Mouse (Mus musculus): ENCODE results near the gene Cmc2. TPM values are rescaled to one million over a fixed set of nuclear protein-coding genes. Genes with fewer than 3 reads are reported as not detected.

The Cmc2 gene
- total RNA-seq, 4 experiments from 2014 or later, result 12.9 to 18.6 (median 16.0) TPM

GRCm38 (mm10) chr8:116921005-116921336 is 284 bp downstream of the Cmc2 start:
- DNase-seq (ENCODE audit: low spot score in 2 of 2), result no peak

- no peak for DNase-seq (ENCODE audit: low spot score in 2 of 2)
Observed at GRCm38 (mm10) chr8:116905836-116906235, 15.4 kb downstream of the Cmc2 start.

- DNase-seq (ENCODE audit: low spot score in 2 of 2), result no peak
Observed at GRCm38 (mm10) chr8:116905252-116905651, 16.0 kb downstream of the Cmc2 start.

- DNase-seq (ENCODE audit: low spot score in 2 of 2), result no peak
Observed at GRCm38 (mm10) chr8:116904736-116905135, 16.5 kb downstream of the Cmc2 start.

DNA sequence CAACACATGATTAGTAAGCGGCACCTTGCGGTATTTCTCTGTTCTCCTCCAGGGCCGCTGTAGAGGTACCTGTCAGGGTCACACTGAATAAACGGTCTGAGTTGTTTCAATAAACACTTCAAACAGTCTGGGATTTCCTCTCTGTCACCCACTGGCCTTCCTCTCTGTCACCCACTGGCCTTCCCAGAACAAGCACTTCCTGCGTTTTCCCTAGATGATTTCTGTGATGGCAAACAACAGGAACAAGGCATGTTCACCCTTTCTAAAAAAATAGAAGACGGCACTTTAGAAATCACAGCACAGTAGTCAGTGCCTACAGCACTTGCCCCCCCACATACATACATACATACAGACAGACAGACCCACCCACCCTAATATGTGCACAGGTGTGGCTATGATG is 25.7 kb downstream of the Cmc2 start:
- DNase-seq (ENCODE audit: low spot score in 2 of 2), result no peak

DNA sequence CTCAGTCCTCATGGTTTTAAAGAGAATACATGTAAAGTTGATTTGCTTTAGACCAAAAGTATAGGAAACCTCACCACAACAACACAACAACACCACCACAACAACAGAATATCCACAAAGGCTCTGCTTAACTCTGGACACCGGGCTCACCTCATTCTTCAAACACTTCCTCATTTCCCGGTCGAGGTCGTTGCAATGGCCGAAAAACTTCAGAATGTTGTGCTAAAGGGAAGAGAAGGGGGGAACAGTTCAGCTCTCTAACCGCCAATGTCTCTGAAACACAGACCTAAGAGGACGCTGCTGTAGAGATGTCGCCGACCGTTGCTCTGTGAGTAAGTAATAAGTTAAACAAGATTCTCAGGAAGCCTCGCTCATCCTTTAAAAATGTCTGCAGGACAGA is 27.3 kb downstream of the Cmc2 start:
- DNase-seq (ENCODE audit: low spot score in 2 of 2), result no peak

- DNase-seq (ENCODE audit: low spot score in 2 of 2), result no peak
Observed at GRCm38 (mm10) chr8:116892636-116893035, 28.6 kb downstream of the Cmc2 start.

DNA sequence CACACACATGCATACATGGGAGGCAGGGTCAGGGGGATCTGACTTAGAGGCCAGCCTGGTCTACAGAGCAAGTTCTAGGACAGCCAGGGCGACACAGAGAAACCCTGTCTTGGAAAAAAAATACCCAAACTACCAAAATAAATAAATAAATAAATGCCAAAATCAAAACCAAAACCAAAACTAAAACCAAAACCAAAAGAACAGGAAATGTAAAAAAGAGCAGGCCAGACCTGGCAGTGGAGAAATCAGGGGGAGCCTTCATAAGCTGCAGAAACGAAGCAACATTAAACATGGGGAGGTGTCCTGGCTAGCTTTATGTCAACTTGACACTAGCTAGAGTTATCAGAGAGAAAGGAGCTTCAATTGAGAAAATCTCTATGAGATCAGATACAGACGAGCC is 29.1 kb downstream of the Cmc2 start:
- DNase-seq (ENCODE audit: low spot score in 2 of 2), result no peak

- DNase-seq (ENCODE audit: low spot score in 2 of 2), result no peak
Observed at GRCm38 (mm10) chr8:116891446-116891845, 29.8 kb downstream of the Cmc2 start.

DNA sequence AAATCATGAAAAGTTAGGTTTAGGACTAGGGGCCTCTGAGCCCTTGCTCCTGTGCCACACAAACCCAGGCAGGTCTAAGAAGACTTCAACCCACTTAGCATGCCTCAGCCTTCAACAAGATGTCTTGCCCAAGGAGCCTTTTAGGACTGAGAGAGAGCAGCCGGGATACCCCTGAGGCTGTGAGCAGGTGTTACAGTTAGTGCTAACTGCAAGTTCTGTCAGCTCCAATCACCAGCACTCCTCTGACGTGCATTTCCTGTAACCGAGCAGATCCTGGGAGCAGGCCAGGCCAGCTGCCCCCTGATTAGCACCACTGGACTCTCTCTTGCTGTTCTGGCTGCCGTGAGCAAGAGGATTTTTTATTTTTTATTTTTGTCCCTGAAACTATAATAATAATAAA is 33.4 kb downstream of the Cmc2 start:
- DNase-seq (ENCODE audit: low spot score in 2 of 2), result no peak

DNA sequence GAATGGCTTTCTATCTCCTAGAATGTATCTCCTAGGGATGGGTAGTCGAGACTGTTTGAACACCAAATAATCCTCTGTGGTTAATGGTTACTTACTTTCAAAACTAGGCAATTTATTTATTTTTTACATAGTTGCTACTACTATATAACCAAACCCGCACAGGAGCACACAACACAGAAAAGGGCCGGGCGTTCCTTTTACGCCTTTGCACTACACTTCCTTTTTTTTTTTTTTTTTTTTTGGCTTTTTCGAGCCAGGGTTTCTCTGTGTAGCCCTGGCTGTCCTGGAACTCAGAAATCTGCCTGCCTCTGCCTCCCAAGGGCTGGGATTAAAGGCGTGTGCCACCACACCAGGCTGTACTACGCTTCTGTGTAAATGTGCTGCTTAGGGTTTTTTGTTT is 39.9 kb downstream of the Cmc2 start:
- no peak for DNase-seq (ENCODE audit: low spot score in 2 of 2)

GRCm38 (mm10) chr8:116875798-116876450 is 45.3 kb downstream of the Cmc2 start:
- no peak for DNase-seq (ENCODE audit: low spot score in 2 of 2)

- DNase-seq (ENCODE audit: low spot score in 2 of 2), result no peak
Observed at GRCm38 (mm10) chr8:116873986-116874385, 47.3 kb downstream of the Cmc2 start.

DNA sequence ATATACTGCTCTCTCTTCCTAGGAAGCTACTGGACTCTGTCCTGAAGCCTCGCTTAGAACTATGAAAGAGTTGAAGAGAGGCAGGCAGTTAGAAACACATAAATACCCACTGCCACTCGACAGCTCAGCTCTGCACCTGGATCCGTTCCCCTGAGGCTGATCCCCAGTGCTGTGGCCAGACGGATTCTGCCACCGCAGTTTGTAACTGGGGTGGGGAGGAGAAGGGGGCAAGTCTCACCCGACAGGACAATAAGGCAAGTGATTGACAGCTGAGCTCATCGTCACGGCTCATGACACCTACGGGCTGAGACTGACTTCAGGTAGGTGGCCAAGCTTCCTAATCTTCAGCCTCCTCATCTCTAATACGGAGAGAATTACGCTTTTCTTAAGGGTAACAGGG is 47.7 kb downstream of the Cmc2 start:
- DNase-seq (ENCODE audit: low spot score in 2 of 2), result no peak

GRCm38 (mm10) chr8:116872761-116873342 is 48.4 kb downstream of the Cmc2 start:
- DNase-seq (ENCODE audit: low spot score in 2 of 2), result peak in 1 of 2 experiments; percentile 11

DNA sequence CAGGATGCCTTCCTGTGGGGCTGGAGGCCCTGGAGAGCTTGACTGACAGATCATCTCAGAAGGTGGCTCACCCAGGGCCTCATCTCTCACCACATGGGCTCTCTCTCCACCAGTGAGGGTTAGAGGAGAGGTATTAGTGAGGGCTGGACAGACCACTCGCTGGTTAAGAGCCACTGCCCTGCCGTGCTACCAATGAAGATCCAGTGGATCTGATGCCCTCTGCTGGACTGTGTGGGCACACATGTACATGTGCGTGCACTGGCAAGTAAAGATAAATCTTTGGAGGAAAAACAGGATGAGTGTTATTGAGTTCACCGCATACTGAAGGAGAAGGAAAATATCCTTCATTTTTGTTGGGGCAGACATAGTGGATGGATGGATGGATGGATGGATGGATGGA is 52.6 kb downstream of the Cmc2 start:
- DNase-seq (ENCODE audit: low spot score in 2 of 2), result no peak

DNA sequence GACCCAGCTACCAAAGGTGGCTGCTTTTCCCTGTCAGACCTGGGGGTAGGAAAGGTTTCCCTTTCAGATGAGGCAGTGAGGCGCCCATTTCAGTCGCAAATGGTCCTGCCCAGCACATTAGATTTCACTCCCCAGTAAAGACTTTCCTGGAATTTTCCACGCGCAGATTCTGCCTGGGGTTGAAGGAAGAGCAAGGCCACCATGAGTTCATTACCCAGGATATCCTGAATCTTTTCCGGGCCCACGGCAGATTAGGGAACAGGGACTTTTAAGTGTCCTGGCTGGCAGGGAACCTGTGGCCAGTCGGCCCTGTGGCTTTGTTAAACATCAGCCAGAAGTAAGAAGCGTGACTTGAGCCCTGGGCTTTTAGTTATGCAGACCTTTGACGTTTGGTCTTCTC is 53.9 kb downstream of the Cmc2 start:
- no peak for DNase-seq (ENCODE audit: low spot score in 2 of 2)

GRCm38 (mm10) chr8:116866118-116866903 is 54.9 kb downstream of the Cmc2 start:
- DNase-seq (ENCODE audit: low spot score in 2 of 2), result no peak

DNA sequence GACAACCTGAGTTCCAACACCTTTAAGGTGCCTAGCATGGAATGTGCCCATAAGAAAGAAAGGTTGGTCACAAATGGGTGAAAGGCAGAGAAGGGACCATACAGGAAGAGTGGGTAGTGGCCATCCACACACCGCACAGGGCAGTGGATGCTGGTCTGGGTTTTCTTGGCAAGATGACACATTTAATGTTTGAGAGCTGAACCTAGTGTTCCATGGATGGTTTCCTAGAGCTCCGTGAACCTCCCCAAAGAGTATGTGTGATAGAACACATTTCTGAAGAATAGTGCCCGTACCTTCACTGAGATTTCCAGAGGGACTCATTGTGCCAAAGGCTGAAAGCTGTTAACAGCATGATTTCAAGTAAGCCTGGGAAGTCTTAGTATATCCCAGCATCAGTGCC is 56.7 kb downstream of the Cmc2 start:
- no peak for DNase-seq (ENCODE audit: low spot score in 2 of 2)

- DNase-seq (ENCODE audit: low spot score in 2 of 2), result no peak
Observed at GRCm38 (mm10) chr8:116864022-116864387, 57.2 kb downstream of the Cmc2 start.

DNA sequence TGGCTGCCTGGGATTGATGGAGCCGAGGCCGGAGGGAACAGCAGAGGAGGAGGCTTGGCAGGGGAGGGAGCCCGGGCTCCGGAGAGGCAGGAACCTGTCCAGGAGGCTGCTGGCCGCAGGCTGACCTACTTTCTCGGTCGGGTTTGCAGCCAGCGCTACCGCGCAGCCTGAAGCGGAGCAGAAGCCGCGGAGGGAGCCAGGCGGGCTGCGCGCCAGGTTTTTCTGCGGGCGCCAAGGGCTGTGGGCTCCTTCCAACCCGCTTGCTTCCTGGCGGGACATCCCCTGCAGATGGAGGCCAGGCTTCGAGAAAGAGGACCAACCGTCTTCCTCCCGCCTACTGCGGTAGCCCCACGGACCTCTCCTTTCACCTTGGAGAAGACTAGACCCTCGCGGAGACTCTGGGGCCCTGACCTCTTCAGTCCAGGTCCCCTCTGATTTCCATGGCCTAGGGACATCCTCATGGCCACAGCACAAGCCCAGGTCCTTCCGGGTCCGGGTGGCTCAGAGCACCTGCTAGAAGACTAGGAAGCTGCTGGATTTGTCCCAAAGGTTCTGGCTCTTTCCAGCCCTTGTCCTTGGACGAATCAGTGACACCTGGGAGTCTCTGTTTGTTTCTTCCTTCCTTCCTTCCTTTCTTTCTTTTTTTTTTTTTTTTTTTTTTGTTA is 57.8 kb downstream of the Cmc2 start:
- peak; percentile 46 to 57 for DNase-seq (ENCODE audit: low spot score in 2 of 2)

DNA sequence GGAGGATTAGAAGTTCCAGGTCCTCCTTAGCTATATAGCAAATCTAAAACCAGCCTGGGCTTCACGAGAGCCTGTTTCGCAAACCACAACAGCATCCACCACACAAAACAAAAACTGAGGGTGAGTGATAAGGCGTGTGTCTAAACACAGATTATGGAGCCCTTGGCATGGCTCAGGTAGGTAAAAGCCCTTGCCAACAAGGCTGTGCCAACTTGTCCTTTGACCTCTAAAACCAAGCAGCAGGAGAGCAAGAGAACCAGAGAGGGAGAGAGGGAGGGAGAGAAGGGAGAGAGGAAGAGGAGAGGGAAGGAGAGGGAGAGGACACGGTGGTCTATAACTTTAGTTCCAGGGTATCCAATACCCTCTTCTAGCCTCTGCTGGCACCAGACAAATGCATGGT is 59.1 kb downstream of the Cmc2 start:
- no peak for DNase-seq (ENCODE audit: low spot score in 2 of 2)

All from left cerebral cortex, adult 8-10 months (tissue).